ENCODE assay signal across 8 mouse cellular contexts in the genomic region with DNA sequence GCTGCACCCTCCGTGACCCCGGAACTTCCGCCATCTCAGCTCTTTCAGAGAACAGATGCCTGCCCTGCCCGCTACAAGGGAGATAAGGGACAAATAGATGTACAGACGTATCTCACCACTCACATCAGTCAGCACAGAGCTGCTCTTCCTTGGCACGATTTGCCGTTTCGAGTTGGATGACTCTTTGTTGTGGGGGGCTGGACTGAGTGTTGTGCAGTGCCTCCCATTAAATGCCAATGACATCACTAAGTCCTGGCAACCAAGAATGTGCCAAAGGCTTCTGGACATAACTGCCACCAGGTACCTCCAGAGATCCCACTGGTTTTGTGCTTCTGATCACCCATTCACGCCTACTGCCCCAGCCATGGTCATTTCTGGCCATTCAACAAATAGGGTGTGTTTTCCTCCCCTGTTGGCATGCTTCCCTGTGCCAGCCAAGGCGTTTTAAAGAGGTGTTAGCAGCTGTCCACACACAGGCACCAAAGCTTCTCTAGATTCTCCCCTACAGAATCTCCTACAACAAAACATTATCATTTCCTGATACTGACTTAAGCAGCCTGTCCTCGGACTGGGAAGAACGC. TPM values are rescaled to one million over a fixed set of nuclear protein-coding genes. Genes with fewer than 3 reads are reported as not detected.
A peak's percentile ranks its signal among the peaks of the same experiment; 100 is the strongest.
DNase-seq lines count a peak whose midpoint lies in the region; ATAC-seq and TF ChIP-seq lines count a peak whose summit lies in the region.

No protein-coding gene starts in this region.

- peak; percentile 31 for ATAC-seq in heart, postnatal 0 days (ENCODE audit: insufficient read depth, low read depth)
- peak; percentile 75 for ATAC-seq in liver, postnatal 0 days

- peak overlapping the region; percentile 88 for H3K27ac ChIP-seq in heart, postnatal 0 days (ENCODE audit: low read depth)
- peak overlapping the region; percentile 56 for H3K27ac ChIP-seq in liver, postnatal 0 days (ENCODE audit: low read depth)

- TF ChIP-seq EP300 in heart, postnatal 0 days (IDR thresholded peaks at IDR 0.05; ENCODE audit: low read depth) = no peak
- no peak for TF ChIP-seq EP300 in liver, postnatal 0 days (IDR thresholded peaks at IDR 0.05; ENCODE audit: low read depth)

- H3K9ac ChIP-seq in heart, postnatal 0 days (replicated peaks; ENCODE audit: low read depth, low read length) = no peak overlapping the region
- no peak overlapping the region for H3K9ac ChIP-seq in liver, postnatal 0 days (replicated peaks)

- no peaks in the 10 kb centered on the region for H3K9me3 ChIP-seq in heart, postnatal 0 days (replicated peaks; ENCODE audit: control insufficient read depth, low read length)
- no peaks in the 10 kb centered on the region for H3K9me3 ChIP-seq in liver, postnatal 0 days (ENCODE audit: low read length)

- H3K27me3 ChIP-seq in heart, postnatal 0 days (ENCODE audit: control insufficient read depth, insufficient read depth, low read length) = no peaks in the 10 kb centered on the region
- no peaks in the 10 kb centered on the region for H3K27me3 ChIP-seq in liver, postnatal 0 days (ENCODE audit: insufficient read depth, low read length)

- H3K4me2 ChIP-seq in heart, postnatal 0 days (ENCODE audit: low read depth, low read length) = peak overlapping the region; percentile 49
- H3K4me2 ChIP-seq in liver, postnatal 0 days (ENCODE audit: low read depth, low read length) = peak overlapping the region; percentile 68

- H3K4me1 ChIP-seq in heart, postnatal 0 days (ENCODE audit: control insufficient read depth, insufficient read depth) = peaks cover 17% of the 10 kb centered on the region
- peaks cover 28% of the 10 kb centered on the region for H3K4me1 ChIP-seq in liver, postnatal 0 days (ENCODE audit: insufficient read depth)

- no peaks in the 10 kb centered on the region for H3K36me3 ChIP-seq in heart, postnatal 0 days (replicated peaks; ENCODE audit: control insufficient read depth, insufficient read depth, low read length)
- H3K36me3 ChIP-seq in liver, postnatal 0 days (replicated peaks; ENCODE audit: insufficient read depth, low read length) = no peaks in the 10 kb centered on the region

- peak overlapping the region; percentile 20 for H3K4me3 ChIP-seq in heart, postnatal 0 days (ENCODE audit: low read depth, low read length)
- peak overlapping the region; percentile 30 for H3K4me3 ChIP-seq in liver, postnatal 0 days (ENCODE audit: low read depth, low read length)

- TF ChIP-seq CTCF in heart, postnatal 0 days (IDR thresholded peaks at IDR 0.05; ENCODE audit: low read depth) = no peak
- no peak for TF ChIP-seq CTCF in liver, postnatal 0 days (IDR thresholded peaks at IDR 0.05; ENCODE audit: low read depth)

- WGBS in heart, postnatal 0 days = 4% methylated on average over 12 of the region's 12 CpGs
- 16% methylated on average over 12 of the region's 12 CpGs for WGBS in liver, postnatal 0 days (ENCODE audit: insufficient replicate concordance)

- DNase-seq in right cerebral cortex, postnatal 25 days = peak; percentile 17
- no peak for DNase-seq in right cerebral cortex, postnatal 36 days (ENCODE audit: low spot score in 2 of 2)
- DNase-seq in cerebellum, postnatal 14 days = peak; percentile 34
- peak; percentile 54 for DNase-seq in heart, postnatal 0 days (ENCODE audit: low spot score)
- DNase-seq in liver, postnatal 0 days = peak; percentile 53
- peak; percentile 56 to 74 for DNase-seq in spleen, postnatal 4 days (ENCODE audit: low spot score in 2 of 2)
- no peak for DNase-seq in ovary, postnatal 14 days (ENCODE audit: low spot score)
- no peak for DNase-seq in frontal cortex, postnatal 10 days (ENCODE audit: low spot score in 2 of 2)

RNA-seq across cellular contexts. Expression of gene Tmem154, which starts 11.7 kb away (rescaled TPM):
- 0.57 and 1.7 TPM in 2 replicates for total RNA-seq in heart, postnatal 0 days (2014; rRNA removed; ENCODE audit: low replicate concordance)
- 0.89 and 1.2 TPM in 2 replicates for polyA plus RNA-seq in heart, postnatal 0 days (2015; fragmentation: Nextera tagmentation; extraction: Ambion mirVana)
- 2.9 and 3.5 TPM in 2 replicates for polyA plus RNA-seq in liver, postnatal 0 days (2015; fragmentation: Nextera tagmentation; extraction: Ambion mirVana)

Comparison
In these comparisons a context has a peak if more than half of its experiments do, and no peak if none do; other contexts are left out.
1. DNase-seq: peak in right cerebral cortex, postnatal 25 days (single experiment), cerebellum, postnatal 14 days (2 of 2), heart, postnatal 0 days (single experiment), liver, postnatal 0 days (single experiment) and spleen, postnatal 4 days (2 of 2); none in right cerebral cortex, postnatal 36 days (0 of 2), ovary, postnatal 14 days (single experiment) and frontal cortex, postnatal 10 days (0 of 2).